Mouse (Mus musculus): ENCODE data around the gene Arl4a.
A peak's percentile ranks its signal among the peaks of the same experiment; 100 is the strongest.

The Arl4a gene

GRCm38 (mm10) chr12:40037876-40038463 lies at the start of gene Arl4a:
TSS of gene Arl4a (minus strand) at chr12:40038025.
- DNase-seq (ENCODE audit: low read depth, low spot score) = no peak

GRCm38 (mm10) chr12:40085731-40086322 lies 48.0 kb upstream of the Arl4a start:
- peak; percentile 2 for DNase-seq (ENCODE audit: low read depth, low spot score)

GRCm38 (mm10) chr12:40082453-40083238 lies 44.8 kb upstream of the Arl4a start:
- peak; percentile 6 for DNase-seq (ENCODE audit: low read depth, low spot score)

GRCm38 (mm10) chr12:40082048-40082447 lies 44.2 kb upstream of the Arl4a start:
- no peak for DNase-seq (ENCODE audit: low read depth, low spot score)

- peak; percentile 1 for DNase-seq (ENCODE audit: low read depth, low spot score)
Measured at GRCm38 (mm10) chr12:40073660-40074059, 35.8 kb upstream of the Arl4a start.

GRCm38 (mm10) chr12:40047024-40047423 lies 9.2 kb upstream of the Arl4a start:
- DNase-seq (ENCODE audit: low read depth, low spot score) = no peak

GRCm38 (mm10) chr12:40043816-40044585 lies 6.2 kb upstream of the Arl4a start:
- no peak for DNase-seq (ENCODE audit: low read depth, low spot score)

GRCm38 (mm10) chr12:40040067-40040466 lies 2.2 kb upstream of the Arl4a start:
- no peak for DNase-seq (ENCODE audit: low read depth, low spot score)

GRCm38 (mm10) chr12:40037226-40037813 lies 505 bp downstream of the Arl4a start:
- peak; percentile 88 for DNase-seq (ENCODE audit: low read depth, low spot score)

GRCm38 (mm10) chr12:40036666-40037065 lies 1.2 kb downstream of the Arl4a start:
- no peak for DNase-seq (ENCODE audit: low read depth, low spot score)

GRCm38 (mm10) chr12:40035506-40035905 lies 2.3 kb downstream of the Arl4a start:
- no peak for DNase-seq (ENCODE audit: low read depth, low spot score)

- DNase-seq (ENCODE audit: low read depth, low spot score) = no peak
Measured at GRCm38 (mm10) chr12:40029201-40029600, 8.6 kb downstream of the Arl4a start.

- DNase-seq (ENCODE audit: low read depth, low spot score) = no peak
Measured at GRCm38 (mm10) chr12:40027846-40028245, 10.0 kb downstream of the Arl4a start.

- no peak for DNase-seq (ENCODE audit: low read depth, low spot score)
Measured at GRCm38 (mm10) chr12:40027444-40027843, 10.4 kb downstream of the Arl4a start.

- DNase-seq (ENCODE audit: low read depth, low spot score) = no peak
Measured at GRCm38 (mm10) chr12:40023918-40024317, 13.9 kb downstream of the Arl4a start.

- DNase-seq (ENCODE audit: low read depth, low spot score) = no peak
Measured at GRCm38 (mm10) chr12:40023014-40023642, 14.7 kb downstream of the Arl4a start.

- no peak for DNase-seq (ENCODE audit: low read depth, low spot score)
Measured at GRCm38 (mm10) chr12:40022344-40022743, 15.5 kb downstream of the Arl4a start.

- no peak for DNase-seq (ENCODE audit: low read depth, low spot score)
Measured at GRCm38 (mm10) chr12:40017955-40018505, 19.8 kb downstream of the Arl4a start.

GRCm38 (mm10) chr12:40016648-40017460 lies 21.0 kb downstream of the Arl4a start:
- no peak for DNase-seq (ENCODE audit: low read depth, low spot score)

GRCm38 (mm10) chr12:40016068-40016467 lies 21.8 kb downstream of the Arl4a start:
- DNase-seq (ENCODE audit: low read depth, low spot score) = no peak
